In the genomic region with DNA sequence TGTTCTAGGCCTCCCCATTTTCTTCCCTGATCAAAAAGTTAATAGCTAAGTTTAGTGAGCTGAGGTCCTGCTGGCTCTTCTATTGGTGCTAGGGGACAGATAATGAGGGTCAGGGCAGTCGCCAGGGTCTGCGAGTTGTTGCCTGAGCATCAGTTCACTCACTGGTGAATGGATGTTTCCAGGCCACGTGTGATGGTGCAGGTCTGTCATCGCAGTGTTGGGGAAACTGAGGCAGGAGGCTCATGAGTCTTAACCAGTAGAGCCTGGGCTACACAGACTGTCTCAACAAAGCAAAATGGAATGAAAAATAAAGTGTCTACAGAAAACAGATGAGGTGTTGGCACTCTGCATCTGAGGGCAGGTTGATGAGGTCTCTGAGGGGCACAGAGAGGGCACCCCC, we compare ENCODE assay signal across 8 mouse cellular contexts. TPM values are rescaled to one million over a fixed set of nuclear protein-coding genes. Genes with fewer than 3 reads are reported as not detected.
DNase-seq lines count a peak whose midpoint lies in the region; ATAC-seq and TF ChIP-seq lines count a peak whose summit lies in the region.

No protein-coding gene starts in this region.

- no peak overlapping the region for H3K4me3 ChIP-seq in heart, embryonic 12.5 days
- peak overlapping the region in 1 of 2 experiments; percentile 68; a peak in 2 of 4 replicates for H3K4me3 ChIP-seq in MEL (ENCODE audit: control insufficient read depth in 1 of 2, insufficient read depth in 1 of 2, low read depth in 2 of 2, low read length in 2 of 2)
- H3K4me3 ChIP-seq in hindbrain, embryonic 10.5 days, result peak overlapping the region; percentile 64
- no peak overlapping the region for H3K4me3 ChIP-seq in midbrain, embryonic 11.5 days (ENCODE audit: low read depth, low read length)

- no peak for TF ChIP-seq EP300 in MEL (IDR thresholded peaks at IDR 0.05; ENCODE audit: low read depth in 1 of 2, low read length in 2 of 2)

- intact Hi-C loops in heart, postnatal 14 days (cut with DNase I), result no loop called here
- intact Hi-C loops in left cerebral cortex, postnatal 25 days (cut with DNase I), result no loop called here
- intact Hi-C loops in left cerebral cortex, postnatal 36 days (cut with DNase I), result no loop called here

- H3K36me3 ChIP-seq in heart, embryonic 12.5 days, result 0 out of 2 replicates have a peak, but pooled peaks cover 6% of the 10 kb centered on the region
- peaks cover 0 to 7% of the 10 kb centered on the region in 2 experiments; a peak in 1 of 4 replicates for H3K36me3 ChIP-seq in MEL (ENCODE audit: control insufficient read depth in 1 of 2, insufficient read depth in 2 of 2, low read length in 2 of 2)
- no peaks in the 10 kb centered on the region for H3K36me3 ChIP-seq in hindbrain, embryonic 10.5 days
- no peaks in the 10 kb centered on the region for H3K36me3 ChIP-seq in midbrain, embryonic 11.5 days (ENCODE audit: control insufficient read depth, insufficient read depth, low read length)

- DNase-seq in heart, postnatal 14 days, result no peak
- DNase-seq in MEL (ENCODE audit: low read depth, low spot score), result no peak
- no peak for DNase-seq in hindbrain, embryonic 10.5 days (ENCODE audit: low spot score)
- no peak for DNase-seq in midbrain, embryonic 11.5 days (ENCODE audit: low spot score, missing footprints)
- DNase-seq in cerebellum, postnatal 14 days, result no peak
- DNase-seq in left cerebral cortex, postnatal 25 days (ENCODE audit: low spot score in 2 of 2), result no peak
- no peak for DNase-seq in left cerebral cortex, postnatal 36 days (ENCODE audit: low spot score in 2 of 2)

- TF ChIP-seq POLR2A in MEL (IDR thresholded peaks at IDR 0.05; ENCODE audit: control insufficient read depth in 1 of 2, insufficient read depth in 1 of 2, low read depth in 1 of 2, low read length in 2 of 2, poor library complexity in 1 of 2), result no peak

- no peak for TF ChIP-seq CTCF in MEL (IDR thresholded peaks at IDR 0.05 in 2 of 3, conservative IDR thresholded peaks at IDR 0.05 in 1 of 3; ENCODE audit: control insufficient read depth in 1 of 3, insufficient read depth in 1 of 3, low read depth in 2 of 3, low read length in 3 of 3, poor library complexity in 1 of 3, severe bottlenecking in 1 of 3)

- peaks cover 56% of the 10 kb centered on the region for H3K4me1 ChIP-seq in heart, embryonic 12.5 days (replicated peaks)
- peaks cover 0 to 30% of the 10 kb centered on the region in 2 experiments for H3K4me1 ChIP-seq in MEL (ENCODE audit: control insufficient read depth in 1 of 2, insufficient read depth in 2 of 2, low read length in 2 of 2)
- peaks cover 68% of the 10 kb centered on the region for H3K4me1 ChIP-seq in hindbrain, embryonic 10.5 days (replicated peaks)
- peaks cover 44% of the 10 kb centered on the region for H3K4me1 ChIP-seq in midbrain, embryonic 11.5 days (ENCODE audit: control insufficient read depth, insufficient read depth, low read length)

- no peaks in the 10 kb centered on the region for H3K9me3 ChIP-seq in heart, embryonic 12.5 days (replicated peaks)
- H3K9me3 ChIP-seq in MEL (replicated peaks; ENCODE audit: insufficient read depth, low read length), result no peaks in the 10 kb centered on the region
- H3K9me3 ChIP-seq in hindbrain, embryonic 10.5 days, result no peaks in the 10 kb centered on the region
- no peaks in the 10 kb centered on the region for H3K9me3 ChIP-seq in midbrain, embryonic 11.5 days (ENCODE audit: control insufficient read depth, low read length)

- ATAC-seq in heart, embryonic 12.5 days (ENCODE audit: insufficient number of reproducible peaks, low FRiP score), result no peak
- ATAC-seq in midbrain, embryonic 11.5 days (ENCODE audit: low FRiP score), result no peak

- no peak for TF ChIP-seq RAD21 in MEL (IDR thresholded peaks at IDR 0.05; ENCODE audit: low read depth, low read length)

- peak overlapping the region; percentile 93 for H3K27ac ChIP-seq in heart, embryonic 12.5 days (ENCODE audit: poor library complexity, severe bottlenecking)
- H3K27ac ChIP-seq in MEL (ENCODE audit: control insufficient read depth, low read depth, low read length), result peak overlapping the region; percentile 45; the same call in 1 of the 2 replicates
- H3K27ac ChIP-seq in hindbrain, embryonic 10.5 days, result peak overlapping the region; percentile 93
- peak overlapping the region; percentile 89 for H3K27ac ChIP-seq in midbrain, embryonic 11.5 days (ENCODE audit: low read depth, low read length)

- peak overlapping the region; percentile 77 for H3K4me2 ChIP-seq in heart, embryonic 12.5 days
- peak overlapping the region; percentile 64; the same call in 1 of the 2 replicates for H3K4me2 ChIP-seq in midbrain, embryonic 11.5 days

- no peak overlapping the region for H3K9ac ChIP-seq in heart, embryonic 12.5 days
- H3K9ac ChIP-seq in MEL (ENCODE audit: control insufficient read depth, low read depth, low read length, poor library complexity, severe bottlenecking), result peak overlapping the region; percentile 55
- H3K9ac ChIP-seq in midbrain, embryonic 11.5 days (ENCODE audit: low read length), result peak overlapping the region; percentile 63; the same call in 1 of the 2 replicates

- 33% methylated on average over 4 of the region's 4 CpGs for WGBS in heart, embryonic 12.5 days
- WGBS in hindbrain, embryonic 10.5 days, result 21% methylated on average over 4 of the region's 4 CpGs
- WGBS in midbrain, embryonic 11.5 days, result 28% methylated on average over 4 of the region's 4 CpGs

- H3K27me3 ChIP-seq in heart, embryonic 12.5 days (replicated peaks), result no peaks in the 10 kb centered on the region
- H3K27me3 ChIP-seq in MEL (ENCODE audit: control insufficient read depth in 1 of 2, insufficient read depth in 2 of 2, low read length in 2 of 2), result no peaks in the 10 kb centered on the region
- peaks cover 33% of the 10 kb centered on the region for H3K27me3 ChIP-seq in hindbrain, embryonic 10.5 days (ENCODE audit: insufficient read depth, poor library complexity, severe bottlenecking)
- peaks cover 6% of the 10 kb centered on the region; the same call in 1 of the 2 replicates for H3K27me3 ChIP-seq in midbrain, embryonic 11.5 days (ENCODE audit: control insufficient read depth, insufficient read depth, low read length)

- H3K79me2 ChIP-seq in MEL (ENCODE audit: control insufficient read depth, insufficient read depth, low read length, poor library complexity), result peaks cover 4% of the 10 kb centered on the region; the same call in 1 of the 2 replicates

RNA-seq across cellular contexts. Expression of a gene that starts 13.9 kb away (rescaled TPM):
- polyA plus RNA-seq in heart, embryonic 12.5 days (2016; fragmentation: Nextera tagmentation; extraction: Ambion mirVana), result 1.7 and 3.0 TPM in 2 replicates
- 1 to 10 TPM; 1.8 to 2.0 TPM for total RNA-seq in heart, postnatal 14 days (2021)
- 0.56 and 2.0 TPM in 2 replicates for total RNA-seq in MEL (2012; rRNA removed)
- polyA plus RNA-seq in MEL (2012; ENCODE audit: insufficient read depth in 1 of 2, insufficient read length in 2 of 2, low read depth in 1 of 2, low replicate concordance in 2 of 2, missing spikeins in 1 of 2), result 1 to 10 TPM in 1 of 2 experiments, not detected in 1; 1.7 TPM
- 2.5 and 6.8 TPM in 2 replicates for polyA plus RNA-seq in hindbrain, embryonic 10.5 days (2016; fragmentation: Nextera tagmentation; extraction: Ambion mirVana)
- polyA plus RNA-seq in midbrain, embryonic 11.5 days (2014; fragmentation: Nextera tagmentation; extraction: Ambion mirVana), result 4.7 and 4.9 TPM in 2 replicates
- total RNA-seq in left cerebral cortex, postnatal 25 days (2021), result 1 to 10 TPM; 2.6 to 3.2 TPM
- 1 to 10 TPM; 3.7 to 3.9 TPM for total RNA-seq in left cerebral cortex, postnatal 36 days (2021)

RNA-seq across cellular contexts. Expression of a gene that starts 38.0 kb away (rescaled TPM):
- polyA plus RNA-seq in heart, embryonic 12.5 days (2016; fragmentation: Nextera tagmentation; extraction: Ambion mirVana), result 12.9 and 13.7 TPM in 2 replicates
- 10 to 100 TPM in 1 of 2 experiments, 1 to 10 TPM in 1; 9.1 to 10.1 TPM for total RNA-seq in heart, postnatal 14 days (2021)
- total RNA-seq in MEL (2012; rRNA removed), result 3.6 and 4.4 TPM in 2 replicates
- 1 to 10 TPM in 1 of 2 experiments, not detected in 1; 7.4 TPM for polyA plus RNA-seq in MEL (2012; ENCODE audit: insufficient read depth in 1 of 2, insufficient read length in 2 of 2, low read depth in 1 of 2, low replicate concordance in 2 of 2, missing spikeins in 1 of 2)
- polyA plus RNA-seq in hindbrain, embryonic 10.5 days (2016; fragmentation: Nextera tagmentation; extraction: Ambion mirVana), result 36.9 and 53.5 TPM in 2 replicates
- 19.4 and 24.7 TPM in 2 replicates for polyA plus RNA-seq in midbrain, embryonic 11.5 days (2014; fragmentation: Nextera tagmentation; extraction: Ambion mirVana)
- 10 to 100 TPM; 13.0 to 13.9 TPM for total RNA-seq in left cerebral cortex, postnatal 25 days (2021)
- 10 to 100 TPM; 12.5 to 16.9 TPM for total RNA-seq in left cerebral cortex, postnatal 36 days (2021)

RNA-seq across cellular contexts. Expression of a gene that starts 50.6 kb away (rescaled TPM):
- polyA plus RNA-seq in heart, embryonic 12.5 days (2016; fragmentation: Nextera tagmentation; extraction: Ambion mirVana), result 281 and 286 TPM in 2 replicates
- 100 to 1,000 TPM; 213 to 217 TPM for total RNA-seq in heart, postnatal 14 days (2021)
- 159 and 164 TPM in 2 replicates for total RNA-seq in MEL (2012; rRNA removed)
- polyA plus RNA-seq in MEL (2012; ENCODE audit: insufficient read depth in 1 of 2, insufficient read length in 2 of 2, low read depth in 1 of 2, low replicate concordance in 2 of 2, missing spikeins in 1 of 2), result 100 to 1,000 TPM in 1 of 2 experiments, not detected in 1; 149 TPM
- polyA plus RNA-seq in hindbrain, embryonic 10.5 days (2016; fragmentation: Nextera tagmentation; extraction: Ambion mirVana), result 386 TPM in 2 replicates
- 281 and 304 TPM in 2 replicates for polyA plus RNA-seq in midbrain, embryonic 11.5 days (2014; fragmentation: Nextera tagmentation; extraction: Ambion mirVana)
- total RNA-seq in left cerebral cortex, postnatal 25 days (2021), result 100 to 1,000 TPM; 145 to 149 TPM
- total RNA-seq in left cerebral cortex, postnatal 36 days (2021), result 100 to 1,000 TPM; 113 to 146 TPM

RNA-seq across cellular contexts. Expression of a gene that starts 51.0 kb away (rescaled TPM):
- polyA plus RNA-seq in heart, embryonic 12.5 days (2016; fragmentation: Nextera tagmentation; extraction: Ambion mirVana), result 1.00 and 1.1 TPM in 2 replicates
- under 1 TPM; 0.33 to 0.37 TPM for total RNA-seq in heart, postnatal 14 days (2021)
- 1.3 and 2.2 TPM in 2 replicates for total RNA-seq in MEL (2012; rRNA removed)
- 1 to 10 TPM in 1 of 2 experiments, not detected in 1; 3.0 TPM for polyA plus RNA-seq in MEL (2012; ENCODE audit: insufficient read depth in 1 of 2, insufficient read length in 2 of 2, low read depth in 1 of 2, low replicate concordance in 2 of 2, missing spikeins in 1 of 2)
- polyA plus RNA-seq in hindbrain, embryonic 10.5 days (2016; fragmentation: Nextera tagmentation; extraction: Ambion mirVana), result 2.1 TPM in 2 replicates
- 0.83 and 0.86 TPM in 2 replicates for polyA plus RNA-seq in midbrain, embryonic 11.5 days (2014; fragmentation: Nextera tagmentation; extraction: Ambion mirVana)
- 1 to 10 TPM; 1.4 to 1.6 TPM for total RNA-seq in left cerebral cortex, postnatal 25 days (2021)
- total RNA-seq in left cerebral cortex, postnatal 36 days (2021), result 1 to 10 TPM; 1.7 to 2.1 TPM

RNA-seq across cellular contexts. Expression of a gene that starts 51.1 kb away (rescaled TPM):
- polyA plus RNA-seq in heart, embryonic 12.5 days (2016; fragmentation: Nextera tagmentation; extraction: Ambion mirVana), result 17.7 and 18.1 TPM in 2 replicates
- 10 to 100 TPM; 12.8 to 13.5 TPM for total RNA-seq in heart, postnatal 14 days (2021)
- 7.3 and 9.1 TPM in 2 replicates for total RNA-seq in MEL (2012; rRNA removed)
- 10 to 100 TPM in 1 of 2 experiments, not detected in 1; 18.7 TPM for polyA plus RNA-seq in MEL (2012; ENCODE audit: insufficient read depth in 1 of 2, insufficient read length in 2 of 2, low read depth in 1 of 2, low replicate concordance in 2 of 2, missing spikeins in 1 of 2)
- polyA plus RNA-seq in hindbrain, embryonic 10.5 days (2016; fragmentation: Nextera tagmentation; extraction: Ambion mirVana), result 18.2 and 19.0 TPM in 2 replicates
- polyA plus RNA-seq in midbrain, embryonic 11.5 days (2014; fragmentation: Nextera tagmentation; extraction: Ambion mirVana), result 7.6 and 8.9 TPM in 2 replicates
- total RNA-seq in left cerebral cortex, postnatal 25 days (2021), result 10 to 100 TPM; 46.6 to 49.4 TPM
- total RNA-seq in left cerebral cortex, postnatal 36 days (2021), result 10 to 100 TPM; 51.1 to 53.6 TPM
